Mouse (Mus musculus): ENCODE data around the gene Prtg.
A peak's percentile ranks its signal among the peaks of the same experiment; 100 is the strongest.

Gene Prtg

DNA sequence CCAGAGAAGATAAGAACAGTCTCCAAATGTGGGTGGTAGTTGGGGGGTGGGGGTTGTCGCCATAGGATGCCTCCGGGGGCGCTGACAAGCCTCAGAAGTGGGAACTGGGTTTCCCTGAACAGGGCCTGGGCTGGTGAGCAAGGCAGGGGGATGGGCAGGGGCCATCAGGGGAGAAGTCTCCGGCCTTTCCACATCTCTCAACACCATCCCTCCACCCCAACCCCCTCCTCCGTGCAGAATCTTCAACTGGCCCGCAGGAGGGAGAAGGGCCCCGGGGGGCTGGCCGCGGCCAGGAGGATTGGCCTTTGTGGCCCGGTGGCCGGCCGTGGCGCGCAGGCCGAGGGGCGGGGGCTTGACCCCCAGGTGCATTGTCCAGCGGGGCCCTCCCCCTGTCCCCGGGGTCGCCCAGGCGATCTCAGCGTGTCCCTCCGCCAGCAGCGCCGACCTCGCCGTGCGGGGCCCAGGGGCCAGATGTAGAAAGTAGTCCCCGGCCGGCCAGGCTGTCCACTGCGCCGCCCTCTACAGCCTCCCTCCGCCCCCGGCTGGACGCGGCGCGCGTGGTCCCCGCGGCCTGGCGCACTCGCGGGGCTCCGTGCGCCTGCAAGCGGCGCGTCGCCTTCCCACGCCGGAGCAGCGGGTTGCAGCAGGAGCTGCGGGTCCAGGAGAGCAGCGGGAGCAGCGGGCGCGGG lies at the start of gene Prtg:
Gene Prtg (plus strand): TSS at position 144 of the 689 bp plus-strand sequence.
- DNase-seq: no peak

- DNase-seq: no peak
These were observed 49.5 kb upstream of the Prtg start for GRCm38 (mm10) chr9:72757143-72757542.

DNA sequence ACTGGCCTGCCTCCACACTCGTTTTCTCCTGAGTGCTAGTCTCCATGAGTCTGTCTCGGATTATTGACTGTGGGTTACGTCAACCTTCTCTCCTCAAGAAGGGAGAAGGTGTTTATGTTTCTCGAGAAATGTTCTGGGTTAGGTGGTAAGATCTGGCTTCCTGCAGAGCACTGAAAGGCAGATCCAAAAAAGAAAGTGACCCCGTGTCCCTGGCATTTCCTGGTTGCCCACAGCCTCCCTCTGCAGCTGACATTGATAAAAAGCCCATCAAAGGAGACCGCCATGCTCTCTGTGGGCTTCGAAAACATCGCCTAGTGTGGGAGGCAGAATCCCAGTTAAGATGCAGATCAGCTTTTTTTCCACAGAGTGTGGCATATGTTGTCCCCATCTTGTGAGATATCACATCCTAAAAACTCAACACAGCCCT lies 48.0 kb upstream of the Prtg start:
- no peak for DNase-seq

- no peak for DNase-seq
These were observed 43.5 kb upstream of the Prtg start for GRCm38 (mm10) chr9:72763050-72763718.

- peak; percentile 55 to 84 for DNase-seq
These were observed 39.8 kb upstream of the Prtg start for GRCm38 (mm10) chr9:72766789-72767349.

DNA sequence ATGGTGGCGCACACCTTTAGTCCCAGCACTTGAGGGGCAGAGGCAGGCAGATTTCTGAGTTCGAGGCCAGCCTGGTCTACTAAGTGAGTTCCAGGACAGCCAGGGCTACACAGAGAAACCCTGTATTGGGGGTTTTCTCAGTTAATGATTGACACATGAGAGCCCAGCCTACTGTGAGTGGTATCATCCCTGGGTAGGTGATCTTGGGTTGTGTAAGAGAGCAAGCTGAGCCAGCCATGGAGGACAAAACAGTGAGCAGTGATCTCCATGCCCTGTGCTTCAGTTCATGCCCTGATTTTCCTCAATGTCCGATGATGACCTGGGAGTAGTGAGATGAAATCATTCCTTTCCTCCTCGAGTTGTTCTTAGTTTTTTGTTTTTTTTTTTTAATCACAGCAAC lies 31.7 kb upstream of the Prtg start:
- DNase-seq: no peak

DNA sequence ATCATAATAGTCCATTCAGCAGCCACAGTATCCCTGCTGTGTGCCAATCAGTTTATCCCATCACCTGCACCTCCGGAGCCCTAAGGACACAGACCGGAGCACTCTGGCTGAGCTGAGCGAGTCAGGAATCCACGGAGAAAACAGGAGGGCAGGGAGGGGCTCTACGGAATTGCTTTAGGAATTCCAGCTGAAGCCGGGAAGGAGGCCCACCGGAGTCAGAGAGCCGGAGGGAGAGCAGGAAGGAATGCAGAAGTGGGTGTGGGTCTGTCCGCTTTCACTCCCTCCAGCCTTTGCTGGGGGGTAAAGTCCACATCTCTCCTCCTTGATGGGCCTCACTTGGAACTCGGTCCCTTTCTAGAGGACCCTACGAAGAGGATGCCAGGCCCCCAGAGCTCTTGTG lies 27.7 kb upstream of the Prtg start:
- no peak for DNase-seq

DNA sequence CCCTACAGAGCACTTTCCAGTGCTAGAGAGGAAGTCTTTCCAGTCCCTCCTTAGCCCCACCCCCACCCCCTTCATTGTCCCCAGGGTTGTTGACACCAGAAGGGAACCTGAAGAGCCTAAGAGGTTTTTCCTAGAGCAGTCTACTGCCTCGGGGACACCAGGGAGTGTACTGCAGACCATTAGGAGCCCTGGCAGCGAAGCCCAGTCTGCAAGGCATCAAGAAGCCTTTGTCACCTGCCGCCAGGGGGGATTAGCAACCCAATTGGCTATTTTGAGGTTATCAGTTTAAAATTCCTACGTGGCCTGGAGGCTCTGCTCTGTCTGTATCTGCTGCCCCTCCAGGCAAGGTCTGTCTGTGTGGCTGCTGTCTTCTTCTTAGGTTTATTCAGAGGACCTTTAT lies 26.9 kb upstream of the Prtg start:
- DNase-seq: no peak

DNA sequence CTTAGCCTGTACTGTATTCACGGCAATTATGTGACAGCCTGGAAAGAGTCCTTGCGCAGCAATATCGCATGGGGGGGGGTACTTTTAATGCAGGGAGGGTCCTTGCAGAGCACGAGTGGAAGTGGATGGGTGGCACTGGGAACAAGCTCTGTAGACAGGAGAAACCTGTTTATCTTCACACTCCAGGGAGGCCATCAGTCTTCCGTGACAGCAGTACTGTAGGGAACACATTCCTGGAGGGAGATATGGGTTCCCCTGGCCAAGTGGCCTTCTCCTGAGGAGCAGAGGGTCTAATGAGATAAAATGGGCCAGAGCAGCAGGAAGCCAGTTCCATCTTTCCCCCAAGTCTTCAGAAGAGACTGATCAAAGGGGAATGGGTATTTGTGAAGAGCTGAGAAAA lies 26.0 kb upstream of the Prtg start:
- DNase-seq: no peak

- no peak for DNase-seq
These were observed 25.2 kb upstream of the Prtg start for GRCm38 (mm10) chr9:72781466-72781865.

DNA sequence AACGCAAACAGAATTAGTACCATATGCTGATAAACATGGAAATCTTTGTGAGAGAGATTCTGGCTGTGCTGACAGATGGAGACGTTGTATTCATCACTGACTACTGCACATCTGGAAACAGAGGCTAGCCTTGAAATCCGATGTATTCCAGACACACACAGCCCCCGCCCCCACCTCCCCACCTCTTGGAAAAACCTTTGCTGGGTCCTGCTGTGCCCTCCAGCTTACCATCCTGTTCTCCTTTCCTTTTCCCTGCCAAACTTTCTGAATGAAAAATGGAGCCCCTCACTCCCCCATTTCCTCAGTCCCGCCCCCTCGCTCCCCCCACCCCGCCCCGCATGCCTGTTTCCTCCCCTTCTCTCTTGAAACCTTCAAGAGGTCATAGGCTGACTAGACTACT lies 24.6 kb upstream of the Prtg start:
- no peak for DNase-seq

DNA sequence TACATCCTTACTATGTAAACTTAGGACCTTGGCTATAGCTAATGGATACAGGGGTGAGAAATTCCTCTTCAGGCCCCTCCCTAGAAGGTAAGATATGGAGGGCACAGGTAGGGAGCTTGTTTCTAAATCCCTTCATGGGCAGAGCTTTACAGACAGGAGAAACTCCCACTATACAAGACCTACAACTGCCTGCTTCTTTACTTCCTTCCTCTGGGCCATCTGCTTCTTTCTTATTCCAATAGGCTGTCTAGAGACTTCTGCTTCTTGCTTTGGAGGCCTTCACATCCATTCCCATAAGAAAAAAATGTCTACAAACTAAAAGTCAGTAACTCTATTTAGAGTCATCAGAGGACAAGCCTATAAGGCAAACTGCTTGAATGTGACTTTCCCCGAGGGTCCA lies 18.9 kb upstream of the Prtg start:
- no peak for DNase-seq

DNA sequence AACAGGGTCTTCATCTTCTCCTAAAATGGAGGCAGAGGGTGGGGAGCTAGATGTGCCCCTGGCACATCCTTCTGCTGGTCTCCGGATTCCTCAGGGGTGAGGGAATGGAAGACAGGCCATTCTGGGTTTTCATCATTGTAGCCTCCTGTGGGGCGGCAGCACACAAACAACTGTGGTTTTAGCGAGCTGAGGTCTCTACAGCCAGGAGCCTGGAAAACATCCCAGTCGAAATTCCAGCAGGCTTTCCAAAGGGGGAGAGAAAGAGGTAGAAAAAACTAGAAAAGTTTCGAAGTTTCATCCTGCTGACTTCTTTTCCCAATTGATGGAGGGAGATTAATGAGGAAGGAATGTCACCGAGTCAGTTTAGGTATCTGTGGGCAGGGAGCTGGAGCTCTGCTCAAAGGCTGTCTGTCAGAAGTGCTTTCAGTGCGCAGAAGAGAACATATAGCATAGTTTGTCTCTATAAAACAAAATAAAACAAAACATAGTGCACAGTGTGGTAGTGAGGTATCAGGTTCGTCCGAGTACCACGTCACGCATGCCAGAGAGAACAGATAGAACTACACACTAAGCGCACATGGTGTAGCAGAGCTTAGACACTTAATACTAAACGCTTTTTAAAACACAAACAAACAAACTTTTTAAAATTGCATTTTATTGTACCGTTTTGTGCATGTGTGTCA lies 16.0 kb upstream of the Prtg start:
- no peak for DNase-seq

- DNase-seq: no peak
These were observed 15.5 kb upstream of the Prtg start for GRCm38 (mm10) chr9:72791213-72791582.

DNA sequence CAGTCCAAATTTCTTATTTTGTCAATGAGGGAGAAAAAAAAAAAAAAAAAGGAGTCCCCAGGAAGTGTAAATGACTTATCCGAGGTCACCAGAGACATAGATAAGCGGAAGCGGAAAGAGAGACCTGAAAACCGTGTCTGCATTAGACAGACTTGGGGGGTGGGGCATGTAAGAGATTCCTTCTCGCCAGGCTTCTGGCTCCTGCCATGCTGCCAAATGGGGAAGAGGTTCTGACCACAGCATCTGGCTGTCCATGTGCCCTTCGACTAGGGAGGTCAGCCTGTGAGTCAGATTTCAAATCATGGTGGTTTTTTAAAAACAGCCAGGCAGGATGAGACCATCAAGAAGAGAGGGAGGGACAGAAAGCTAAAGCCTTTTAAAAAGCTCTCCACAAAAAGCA lies 15.0 kb upstream of the Prtg start:
- DNase-seq: peak in 1 of 2 experiments; percentile 13

DNA sequence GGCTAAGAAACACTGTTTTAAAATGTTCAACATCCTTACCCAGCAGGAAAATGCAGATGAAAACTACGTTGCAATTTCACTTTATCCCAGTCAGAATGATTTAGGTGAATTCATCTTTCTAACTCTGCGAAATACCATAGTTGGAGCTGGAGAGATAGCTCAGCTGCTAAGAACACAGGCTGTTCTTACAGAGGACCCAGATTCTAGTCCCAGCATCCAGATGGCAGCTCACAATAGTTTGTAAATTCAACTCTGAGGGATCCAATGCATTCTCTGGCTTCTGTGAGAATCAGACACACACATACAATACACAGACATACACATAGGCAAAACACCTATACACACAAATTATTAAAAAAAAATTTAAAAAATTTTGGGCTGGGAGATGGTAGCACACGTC lies 11.4 kb upstream of the Prtg start:
- no peak for DNase-seq

DNA sequence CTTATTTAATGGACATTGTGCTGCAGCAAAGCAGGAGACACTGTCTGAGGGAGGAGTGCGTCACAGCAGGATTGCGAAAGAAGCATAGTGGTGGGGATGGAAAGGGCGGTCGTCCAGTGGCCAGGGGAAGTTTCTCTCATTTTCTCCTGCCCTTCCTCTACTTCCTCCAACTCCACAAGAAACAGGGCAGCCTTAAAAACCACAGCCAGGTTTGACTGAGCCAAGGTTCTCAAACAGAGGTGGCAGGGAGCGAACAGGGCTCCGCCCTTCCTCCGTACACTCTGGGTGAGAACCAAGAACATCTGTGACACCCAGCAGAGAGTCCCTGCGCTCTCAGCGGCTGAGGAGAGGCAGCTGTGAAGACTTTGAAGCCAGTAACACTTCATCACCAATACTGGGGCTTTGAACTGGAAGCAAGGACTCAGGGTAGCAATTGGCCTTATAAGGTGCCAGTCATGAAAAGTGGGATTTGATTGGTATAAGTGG lies 9.5 kb upstream of the Prtg start:
- DNase-seq: no peak

GRCm38 (mm10) chr9:72803280-72803679 lies 3.4 kb upstream of the Prtg start:
- no peak for DNase-seq

DNA sequence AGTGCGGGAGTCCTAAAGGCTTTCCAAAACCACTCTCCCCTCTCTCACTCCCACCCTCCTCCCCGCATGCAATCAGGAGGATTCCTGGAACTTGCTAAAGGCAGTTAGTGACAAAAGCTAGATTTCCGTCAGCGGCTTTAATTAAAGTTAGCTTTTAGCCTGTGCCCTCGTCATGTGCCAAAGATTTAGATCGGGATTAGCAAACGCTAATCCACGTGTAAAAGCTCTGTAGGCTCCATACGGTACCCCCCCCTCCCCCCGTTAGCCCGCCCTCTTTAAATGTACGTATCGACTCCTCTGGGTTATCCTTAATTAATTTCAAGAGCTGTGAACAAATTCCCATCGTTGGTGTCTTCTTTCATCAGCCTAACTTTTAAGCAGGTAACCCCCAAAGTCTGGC lies 528 bp upstream of the Prtg start:
- DNase-seq: no peak

DNA sequence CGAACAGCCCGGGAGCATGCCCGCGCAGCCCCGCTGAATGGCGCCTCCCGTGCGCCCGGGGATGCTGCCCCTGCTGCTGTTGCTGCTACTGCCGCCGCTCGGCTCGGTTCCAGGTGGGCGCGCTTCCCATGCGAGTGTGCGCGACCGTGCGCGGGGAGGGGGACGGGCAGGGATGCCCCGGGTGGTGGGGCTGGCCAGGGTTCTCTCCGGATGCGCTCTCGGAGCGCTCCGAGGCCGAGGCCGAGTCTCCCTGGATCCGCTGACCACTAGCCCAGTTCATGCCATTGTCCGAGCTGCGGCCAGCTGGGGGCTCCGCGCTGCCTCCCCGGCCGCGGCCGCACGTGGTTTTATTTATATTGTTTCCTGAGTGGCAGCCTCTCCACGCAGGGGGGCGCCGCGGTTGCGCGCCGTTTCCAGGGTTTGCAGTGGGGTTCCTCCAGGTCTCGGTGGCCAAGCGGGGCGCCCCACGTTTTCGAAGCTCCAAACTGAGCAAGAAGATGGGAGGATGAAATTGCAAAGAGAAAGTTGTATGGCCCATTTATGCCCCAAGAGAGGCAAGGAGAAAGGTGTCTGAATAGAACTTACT lies 839 bp downstream of the Prtg start:
- no peak for DNase-seq

- no peak for DNase-seq
These were observed 1.5 kb downstream of the Prtg start for GRCm38 (mm10) chr9:72808176-72808575.

GRCm38 (mm10) chr9:72808586-72808985 lies 1.9 kb downstream of the Prtg start:
- DNase-seq: no peak

GRCm38 (mm10) chr9:72809077-72809476 lies 2.4 kb downstream of the Prtg start:
- no peak for DNase-seq
